15 mouse cellular contexts compared by ENCODE assay signal in the genomic region with DNA sequence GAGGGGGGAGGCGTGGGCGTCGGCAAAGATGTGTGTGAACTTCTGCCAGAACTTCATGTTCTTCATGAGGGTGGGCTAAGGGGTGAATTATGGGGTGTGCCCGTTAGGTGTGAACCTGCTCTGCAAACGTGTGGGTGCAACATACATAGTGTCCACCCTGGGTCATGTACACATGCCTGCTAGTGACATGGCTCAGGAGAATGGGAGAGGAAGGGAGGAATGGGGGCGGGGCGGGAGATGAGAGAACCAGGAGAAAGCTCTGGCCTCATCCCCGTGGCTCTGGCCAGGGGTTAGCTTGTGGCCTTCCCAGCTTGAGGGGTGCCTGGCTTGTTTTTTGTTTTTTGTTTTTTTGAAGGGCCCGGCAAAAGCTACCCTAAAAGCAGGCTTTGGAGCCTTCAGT. TPM values are rescaled to one million over a fixed set of nuclear protein-coding genes. Genes with fewer than 3 reads are reported as not detected.
A peak's percentile ranks its signal among the peaks of the same experiment; 100 is the strongest.
DNase-seq lines count a peak whose midpoint lies in the region; ATAC-seq lines count a peak whose summit lies in the region.
"Had no signal": no experiment of that assay in that cellular context is flagged by ENCODE, and none has a peak within 500 bp of the region (broad histone marks: within the 10 kb centered on the region; RNA-seq: fewer than 3 reads in every experiment).

No protein-coding gene starts in this region.

- no peaks in the 10 kb centered on the region for H3K36me3 ChIP-seq in forebrain, embryonic 13.5 days (ENCODE audit: poor library complexity, severe bottlenecking)
- no peaks in the 10 kb centered on the region for H3K36me3 ChIP-seq in forebrain, embryonic 14.5 days (ENCODE audit: control insufficient read depth, insufficient read depth, low read length)
- H3K36me3 ChIP-seq in midbrain, embryonic 14.5 days (ENCODE audit: control insufficient read depth, insufficient read depth, low read length), result no peaks in the 10 kb centered on the region
- no peaks in the 10 kb centered on the region for H3K36me3 ChIP-seq in midbrain, embryonic 11.5 days (ENCODE audit: control insufficient read depth, insufficient read depth, low read length)
- H3K36me3 ChIP-seq in hindbrain, embryonic 16.5 days (ENCODE audit: control insufficient read depth, insufficient read depth, low read length), result no peaks in the 10 kb centered on the region
- no peaks in the 10 kb centered on the region for H3K36me3 ChIP-seq in neural tube, embryonic 15.5 days

- H3K4me3 ChIP-seq in forebrain, embryonic 13.5 days, result no peak overlapping the region; the same call in 1 of the 2 replicates
- no peak overlapping the region for H3K4me3 ChIP-seq in forebrain, embryonic 14.5 days (ENCODE audit: low read depth, low read length)
- no peak overlapping the region for H3K4me3 ChIP-seq in midbrain, embryonic 14.5 days (replicated peaks; ENCODE audit: low read depth, low read length)
- no peak overlapping the region for H3K4me3 ChIP-seq in midbrain, embryonic 11.5 days (ENCODE audit: low read depth, low read length)
- H3K4me3 ChIP-seq in hindbrain, embryonic 16.5 days (ENCODE audit: low read length), result no peak overlapping the region; the same call in 1 of the 2 replicates
- H3K4me3 ChIP-seq in neural tube, embryonic 15.5 days (replicated peaks), result peak overlapping the region; percentile 74
- H3K4me3 ChIP-seq: heart, adult 2 months had no signal

- ATAC-seq in forebrain, embryonic 13.5 days, result no peak
- ATAC-seq in forebrain, embryonic 14.5 days, result no peak
- no peak for ATAC-seq in midbrain, embryonic 14.5 days (ENCODE audit: low FRiP score, low TSS enrichment)
- no peak for ATAC-seq in midbrain, embryonic 11.5 days (ENCODE audit: low FRiP score)
- no peak for ATAC-seq in hindbrain, embryonic 16.5 days
- ATAC-seq in neural tube, embryonic 15.5 days (ENCODE audit: low FRiP score), result no peak
- ATAC-seq: intestine, postnatal 0 days had no signal

- H3K9me3 ChIP-seq in forebrain, embryonic 13.5 days (replicated peaks), result no peaks in the 10 kb centered on the region
- no peaks in the 10 kb centered on the region for H3K9me3 ChIP-seq in forebrain, embryonic 14.5 days (replicated peaks; ENCODE audit: control insufficient read depth, low read length)
- no peaks in the 10 kb centered on the region for H3K9me3 ChIP-seq in midbrain, embryonic 14.5 days (ENCODE audit: control insufficient read depth, low read length)
- H3K9me3 ChIP-seq in midbrain, embryonic 11.5 days (ENCODE audit: control insufficient read depth, low read length), result no peaks in the 10 kb centered on the region
- H3K9me3 ChIP-seq in hindbrain, embryonic 16.5 days (ENCODE audit: control insufficient read depth, low read length), result no peaks in the 10 kb centered on the region
- no peaks in the 10 kb centered on the region for H3K9me3 ChIP-seq in neural tube, embryonic 15.5 days (replicated peaks)

- no peak overlapping the region for H3K27ac ChIP-seq in forebrain, embryonic 13.5 days
- H3K27ac ChIP-seq in forebrain, embryonic 14.5 days (ENCODE audit: low read depth, low read length), result no peak overlapping the region
- H3K27ac ChIP-seq in midbrain, embryonic 14.5 days (replicated peaks; ENCODE audit: low read depth, low read length), result no peak overlapping the region
- no peak overlapping the region for H3K27ac ChIP-seq in midbrain, embryonic 11.5 days (ENCODE audit: low read depth, low read length)
- no peak overlapping the region for H3K27ac ChIP-seq in hindbrain, embryonic 16.5 days (ENCODE audit: low read depth, low read length)
- H3K27ac ChIP-seq in neural tube, embryonic 15.5 days (replicated peaks), result no peak overlapping the region
- H3K27ac ChIP-seq: heart, adult 2 months; liver, embryonic 14.5 days had no signal

- peaks cover 74% of the 10 kb centered on the region for H3K27me3 ChIP-seq in forebrain, embryonic 13.5 days
- H3K27me3 ChIP-seq in forebrain, embryonic 14.5 days (replicated peaks; ENCODE audit: control insufficient read depth, insufficient read depth, low read length), result peaks cover 46% of the 10 kb centered on the region
- peaks cover 47% of the 10 kb centered on the region for H3K27me3 ChIP-seq in midbrain, embryonic 14.5 days (ENCODE audit: control insufficient read depth, insufficient read depth, low read length)
- H3K27me3 ChIP-seq in midbrain, embryonic 11.5 days (ENCODE audit: control insufficient read depth, insufficient read depth, low read length), result peaks cover 61% of the 10 kb centered on the region
- peaks cover 14% of the 10 kb centered on the region for H3K27me3 ChIP-seq in hindbrain, embryonic 16.5 days (replicated peaks; ENCODE audit: control insufficient read depth, insufficient read depth, low read length)
- peaks cover 41% of the 10 kb centered on the region for H3K27me3 ChIP-seq in neural tube, embryonic 15.5 days (replicated peaks)

- 45% methylated on average over 9 of the region's 9 CpGs for WGBS in forebrain, embryonic 13.5 days
- 43% methylated on average over 9 of the region's 9 CpGs for WGBS in forebrain, embryonic 14.5 days
- 39% methylated on average over 9 of the region's 9 CpGs for WGBS in midbrain, embryonic 14.5 days
- 36% methylated on average over 9 of the region's 9 CpGs for WGBS in midbrain, embryonic 11.5 days
- 39% methylated on average over 9 of the region's 9 CpGs for WGBS in hindbrain, embryonic 16.5 days
- WGBS in neural tube, embryonic 15.5 days, result 42% methylated on average over 9 of the region's 9 CpGs

- H3K4me1 ChIP-seq in forebrain, embryonic 13.5 days, result peaks cover 47% of the 10 kb centered on the region
- peaks cover 14% of the 10 kb centered on the region for H3K4me1 ChIP-seq in forebrain, embryonic 14.5 days (ENCODE audit: control insufficient read depth, insufficient read depth, low read length)
- H3K4me1 ChIP-seq in midbrain, embryonic 14.5 days (ENCODE audit: control insufficient read depth, insufficient read depth, low read length), result peaks cover 16% of the 10 kb centered on the region; the same call in 1 of the 2 replicates
- peaks cover 34% of the 10 kb centered on the region for H3K4me1 ChIP-seq in midbrain, embryonic 11.5 days (ENCODE audit: control insufficient read depth, insufficient read depth, low read length)
- H3K4me1 ChIP-seq in hindbrain, embryonic 16.5 days (ENCODE audit: control insufficient read depth, insufficient read depth, low read depth, low read length), result peaks cover 27% of the 10 kb centered on the region
- H3K4me1 ChIP-seq in neural tube, embryonic 15.5 days, result peaks cover 49% of the 10 kb centered on the region

- H3K9ac ChIP-seq in forebrain, embryonic 13.5 days, result 0 out of 2 replicates have a peak overlapping the region, but pooled peaks have one; percentile 37
- H3K9ac ChIP-seq in forebrain, embryonic 14.5 days (ENCODE audit: low read length), result no peak overlapping the region
- H3K9ac ChIP-seq in midbrain, embryonic 14.5 days (replicated peaks; ENCODE audit: low read length), result no peak overlapping the region
- no peak overlapping the region for H3K9ac ChIP-seq in midbrain, embryonic 11.5 days (ENCODE audit: low read length)
- H3K9ac ChIP-seq in hindbrain, embryonic 16.5 days (ENCODE audit: low read depth, low read length), result no peak overlapping the region
- H3K9ac ChIP-seq in neural tube, embryonic 15.5 days (replicated peaks), result 0 out of 2 replicates have a peak overlapping the region, but pooled peaks have one; percentile 40
- H3K9ac ChIP-seq: liver, embryonic 14.5 days had no signal

- H3K4me2 ChIP-seq in forebrain, embryonic 13.5 days, result peak overlapping the region; percentile 98; the same call in 1 of the 2 replicates
- no peak overlapping the region for H3K4me2 ChIP-seq in forebrain, embryonic 14.5 days (ENCODE audit: low read length)
- peak overlapping the region; percentile 95; the same call in 1 of the 2 replicates for H3K4me2 ChIP-seq in midbrain, embryonic 14.5 days (ENCODE audit: low read length)
- H3K4me2 ChIP-seq in midbrain, embryonic 11.5 days, result no peak overlapping the region; the same call in 1 of the 2 replicates
- peak overlapping the region; percentile 98 for H3K4me2 ChIP-seq in hindbrain, embryonic 16.5 days (ENCODE audit: low read length)
- H3K4me2 ChIP-seq in neural tube, embryonic 15.5 days, result peak overlapping the region; percentile 98

- no peak for DNase-seq in forebrain, embryonic 14.5 days (ENCODE audit: low spot score)
- DNase-seq in midbrain, embryonic 14.5 days, result no peak
- DNase-seq in midbrain, embryonic 11.5 days (ENCODE audit: low spot score, missing footprints), result no peak
- no peak for DNase-seq in c-Kit-positive CD71-positive TER-119-positive erythroid progenitor cells, embryonic 14.5 days (ENCODE audit: low spot score)
- no peak for DNase-seq in embryo, embryonic 11 days
- DNase-seq: cerebellum, adult 2 months; layer of hippocampus, postnatal 36 days; thymus, adult 2 months had no signal

RNA-seq across cellular contexts. Expression of gene Elfn1, which starts 1.2 kb away (rescaled TPM):
- 0.44 and 1.1 TPM in 2 replicates for polyA plus RNA-seq in forebrain, embryonic 13.5 days (2015; fragmentation: Nextera tagmentation; extraction: Ambion mirVana)
- 1.7 and 2.5 TPM in 2 replicates for polyA plus RNA-seq in forebrain, embryonic 14.5 days (2014; fragmentation: Nextera tagmentation; extraction: Ambion mirVana)
- polyA plus RNA-seq in midbrain, embryonic 14.5 days (2014; fragmentation: Nextera tagmentation; extraction: Ambion mirVana), result 3.0 and 3.9 TPM in 2 replicates
- 0.77 and 1.0 TPM in 2 replicates for polyA plus RNA-seq in midbrain, embryonic 11.5 days (2014; fragmentation: Nextera tagmentation; extraction: Ambion mirVana)
- 2.8 and 3.7 TPM in 2 replicates for polyA plus RNA-seq in hindbrain, embryonic 16.5 days (2015; fragmentation: Nextera tagmentation; extraction: Ambion mirVana)
- polyA plus RNA-seq in neural tube, embryonic 15.5 days (2015; fragmentation: Nextera tagmentation; extraction: Ambion mirVana), result 5.7 TPM in 2 replicates
- polyA plus RNA-seq: heart, embryonic 14.5 days had no signal

Comparison
In these comparisons a context has a peak if more than half of its experiments do, and no peak if none do; other contexts are left out.
1. H3K4me2 ChIP-seq: peak in forebrain, embryonic 13.5 days (single experiment), midbrain, embryonic 14.5 days (single experiment), hindbrain, embryonic 16.5 days (single experiment) and neural tube, embryonic 15.5 days (single experiment); none in forebrain, embryonic 14.5 days (single experiment) and midbrain, embryonic 11.5 days (single experiment).
2. H3K9ac ChIP-seq: peak in forebrain, embryonic 13.5 days (single experiment) and neural tube, embryonic 15.5 days (single experiment); none in forebrain, embryonic 14.5 days (single experiment), midbrain, embryonic 14.5 days (single experiment), midbrain, embryonic 11.5 days (single experiment) and hindbrain, embryonic 16.5 days (single experiment).